Mouse (Mus musculus): ENCODE results near the gene Tmem8b.

The Tmem8b gene

GRCm38 (mm10) chr4:43668782-43669427 lies at the start of gene Tmem8b, which contains the start of gene Fam221b:
TSS of gene Tmem8b (plus strand) at chr4:43668971.
TSS of gene Fam221b (minus strand) at chr4:43669145.
- DNase-seq (ENCODE audit: low read depth, low spot score), result peak; percentile 70

DNA sequence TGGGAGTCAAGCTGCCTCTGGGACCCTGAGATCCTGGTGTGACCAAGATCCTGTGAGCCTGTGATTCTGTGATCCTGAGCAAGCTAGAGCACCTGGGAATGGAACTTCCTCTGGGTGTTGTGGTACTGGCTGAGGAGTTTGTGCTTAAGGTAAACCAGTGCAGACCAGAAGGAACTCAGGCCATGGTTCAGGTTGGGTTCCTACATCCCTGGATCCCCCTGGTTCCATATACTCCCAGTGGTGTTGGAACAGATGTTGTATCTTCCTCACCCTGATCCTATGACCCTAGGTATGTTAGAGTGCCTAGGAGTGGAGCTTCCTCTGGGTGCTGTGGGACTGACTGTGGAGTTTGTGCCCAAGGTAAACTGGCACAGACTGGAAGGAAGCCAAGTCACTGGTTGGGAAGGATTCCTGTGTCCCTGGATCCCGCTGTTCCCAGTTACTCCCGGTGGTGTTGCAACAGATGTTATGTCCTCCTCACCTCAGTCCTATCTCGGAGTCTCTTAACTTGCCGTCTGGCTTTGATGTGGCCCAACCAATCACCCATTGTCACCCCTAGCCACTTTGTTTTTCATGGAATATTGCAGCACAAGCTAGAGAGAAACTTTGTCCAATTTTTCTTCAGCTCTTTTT lies 48.5 kb upstream of the Tmem8b start:
- DNase-seq (ENCODE audit: low read depth, low spot score), result no peak

GRCm38 (mm10) chr4:43629106-43629817 lies 39.5 kb upstream of the Tmem8b start:
- DNase-seq (ENCODE audit: low read depth, low spot score), result no peak

GRCm38 (mm10) chr4:43630030-43630581 lies 38.7 kb upstream of the Tmem8b start:
- peak; percentile 81 for DNase-seq (ENCODE audit: low read depth, low spot score)

- no peak for DNase-seq (ENCODE audit: low read depth, low spot score)
Observed at GRCm38 (mm10) chr4:43630671-43631045, 38.1 kb upstream of the Tmem8b start.

GRCm38 (mm10) chr4:43631046-43631955 lies 37.5 kb upstream of the Tmem8b start, which contains the start of gene Npr2:
TSS of gene Npr2 (plus strand) at chr4:43631935.
- no peak for DNase-seq (ENCODE audit: low read depth, low spot score)

GRCm38 (mm10) chr4:43631956-43632920 lies 36.5 kb upstream of the Tmem8b start:
- no peak for DNase-seq (ENCODE audit: low read depth, low spot score)

GRCm38 (mm10) chr4:43633296-43633695 lies 35.5 kb upstream of the Tmem8b start:
- no peak for DNase-seq (ENCODE audit: low read depth, low spot score)

DNA sequence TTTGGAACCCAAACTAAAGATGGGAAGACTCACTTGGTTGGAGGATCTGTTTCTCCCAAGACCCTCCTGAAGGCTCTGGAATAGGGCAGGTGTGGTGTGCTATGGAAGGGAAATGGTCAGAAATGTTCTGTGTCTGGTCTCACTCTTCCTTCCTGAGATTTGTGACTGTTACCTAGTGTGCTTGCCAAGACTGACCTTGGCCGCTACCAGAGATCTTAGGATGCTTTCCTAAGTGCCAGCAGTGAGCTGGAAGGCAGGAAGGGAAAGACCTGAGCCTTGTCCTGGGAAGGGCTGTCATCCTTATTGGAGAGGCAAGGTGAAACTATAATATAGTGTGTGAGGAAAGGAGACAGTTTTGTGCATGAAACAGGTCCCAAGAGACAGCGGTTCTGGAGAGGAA lies 35.0 kb upstream of the Tmem8b start:
- no peak for DNase-seq (ENCODE audit: low read depth, low spot score)

GRCm38 (mm10) chr4:43634621-43635374 lies 34.0 kb upstream of the Tmem8b start:
- no peak for DNase-seq (ENCODE audit: low read depth, low spot score)

DNA sequence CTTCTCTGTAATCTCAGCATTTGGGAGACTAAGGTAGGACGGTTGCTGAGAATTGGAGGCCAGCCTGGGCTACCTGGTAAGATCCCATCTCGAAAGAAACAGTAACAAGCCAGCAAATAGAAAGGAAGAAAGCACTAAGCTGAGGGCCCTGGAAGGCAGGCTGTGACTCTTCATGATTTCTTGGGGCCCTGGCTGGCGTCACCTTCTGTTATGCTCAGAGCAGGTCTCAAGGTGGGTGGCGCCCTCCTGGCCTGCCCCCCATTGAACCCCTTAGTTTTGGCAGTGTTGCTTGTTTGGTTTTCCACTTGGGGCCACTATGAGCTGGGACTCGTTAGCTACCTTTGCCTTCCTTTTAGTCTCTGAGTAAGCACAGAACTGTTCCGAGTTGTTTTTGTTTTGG lies 32.0 kb upstream of the Tmem8b start:
- no peak for DNase-seq (ENCODE audit: low read depth, low spot score)

DNA sequence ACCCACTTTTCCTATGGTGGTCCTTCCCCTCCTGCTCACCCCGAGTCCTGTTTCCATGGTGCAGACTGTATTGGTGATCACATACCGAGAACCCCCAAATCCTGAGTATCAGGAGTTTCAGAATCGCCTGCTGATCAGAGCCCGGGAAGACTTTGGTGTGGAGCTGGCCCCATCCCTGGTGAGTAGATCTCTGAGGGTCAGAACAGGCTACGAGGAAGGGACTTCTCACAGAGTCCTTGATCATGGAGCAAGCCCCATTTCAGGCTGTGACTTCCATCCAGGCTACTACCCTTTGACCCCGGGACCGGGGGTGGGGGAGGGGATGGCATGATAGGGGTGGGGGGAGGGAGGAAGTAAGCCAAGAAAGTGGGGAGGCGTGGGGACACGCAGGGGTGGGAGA lies 28.7 kb upstream of the Tmem8b start:
- DNase-seq (ENCODE audit: low read depth, low spot score), result no peak

- DNase-seq (ENCODE audit: low read depth, low spot score), result no peak
Observed at GRCm38 (mm10) chr4:43640491-43640890, 28.3 kb upstream of the Tmem8b start.

GRCm38 (mm10) chr4:43649783-43650182 lies 19.0 kb upstream of the Tmem8b start:
- no peak for DNase-seq (ENCODE audit: low read depth, low spot score)

DNA sequence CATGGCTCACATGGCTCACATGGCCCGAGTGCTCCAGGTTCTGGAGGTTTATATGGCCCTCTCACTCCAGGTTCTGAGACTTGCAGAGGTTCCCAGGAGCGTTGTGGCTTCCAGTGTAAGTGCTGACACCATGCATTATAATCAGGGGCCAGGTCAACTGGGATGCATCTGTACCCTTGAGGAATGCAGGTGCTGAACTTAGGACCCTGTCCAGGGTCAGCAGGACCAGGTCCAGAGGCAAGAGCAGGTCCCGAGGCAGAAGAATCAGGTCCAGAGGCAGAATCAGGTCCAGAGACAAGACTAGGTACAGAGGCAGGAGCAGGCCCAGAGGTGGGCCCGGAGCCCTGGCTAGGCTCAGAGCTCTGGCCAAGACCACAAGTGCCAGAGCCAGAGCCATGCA lies 16.0 kb upstream of the Tmem8b start:
- no peak for DNase-seq (ENCODE audit: low read depth, low spot score)

- DNase-seq (ENCODE audit: low read depth, low spot score), result no peak
Observed at GRCm38 (mm10) chr4:43653161-43654015, 15.4 kb upstream of the Tmem8b start, which contains the start of gene Spag8. TSS of gene Spag8 (minus strand) at chr4:43653594.

DNA sequence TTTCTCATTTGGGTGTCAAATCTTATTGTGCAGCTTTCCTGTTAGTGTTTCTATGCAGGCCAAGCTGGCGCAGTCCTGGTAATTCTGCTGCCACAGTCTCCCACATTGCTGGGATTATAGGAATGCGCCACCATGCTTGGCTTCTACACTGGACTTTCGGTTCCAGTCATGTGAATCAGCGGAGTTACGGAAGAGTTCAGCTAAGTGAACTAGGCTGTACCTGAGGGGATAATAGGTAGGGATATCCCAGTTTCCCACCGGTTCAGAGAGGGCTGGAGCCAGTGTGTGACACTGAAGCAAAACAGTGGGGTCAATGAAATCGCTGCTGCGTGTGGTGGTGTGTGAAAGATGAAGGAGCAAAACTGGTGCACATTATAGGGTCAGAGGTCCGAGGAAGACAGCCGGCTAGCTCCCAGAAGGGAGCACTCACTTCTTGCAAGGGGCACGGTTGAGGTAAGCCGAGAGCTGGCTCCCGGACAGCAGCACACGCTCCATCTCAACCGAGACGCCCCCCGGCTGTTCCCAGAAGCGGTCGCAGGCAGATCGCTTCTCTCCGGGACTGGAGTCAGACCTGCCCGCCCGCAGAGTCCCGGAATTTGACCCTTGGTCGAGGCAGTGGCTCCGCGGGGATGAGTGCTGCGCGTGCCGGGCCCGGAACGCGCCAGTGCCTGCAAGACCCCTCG lies 13.0 kb upstream of the Tmem8b start:
- DNase-seq (ENCODE audit: low read depth, low spot score), result no peak

Measured in retina, postnatal 7 days (tissue).